Mouse (Mus musculus): ENCODE measurements around the gene Taz. TPM values are rescaled to one million over a fixed set of nuclear protein-coding genes. Genes with fewer than 3 reads are reported as not detected.
A peak's percentile ranks its signal among the peaks of the same experiment; 100 is the strongest.

The Taz gene
- total and polyA plus RNA-seq, 3 experiments, result 28.0 to 34.1 TPM; not detected in 1

DNA sequence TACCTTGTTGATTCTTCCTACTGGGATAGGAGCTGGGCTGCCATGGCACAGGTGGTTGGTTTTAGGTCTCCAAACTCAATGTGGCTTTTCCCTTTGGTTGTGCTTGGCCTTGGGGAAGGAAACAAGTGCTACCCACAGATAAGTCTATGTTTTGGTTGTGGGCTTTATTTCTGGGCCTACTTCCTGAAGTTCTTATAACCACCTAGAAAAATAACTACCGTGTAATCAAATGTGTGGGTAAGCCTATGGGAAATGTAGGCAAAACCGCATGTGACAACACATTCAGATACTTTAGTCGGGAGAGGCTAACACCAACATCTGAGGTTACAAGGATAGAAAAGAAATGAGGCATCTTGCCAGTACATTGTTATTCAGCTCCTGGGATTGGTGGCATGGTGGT, 24.0 kb upstream of the Taz start:
- H3K9ac ChIP-seq (ENCODE audit: control insufficient read depth, low read depth, low read length, poor library complexity, severe bottlenecking), result no peak overlapping the region
- no peaks in the 10 kb centered on the region for H3K27me3 ChIP-seq (ENCODE audit: control insufficient read depth in 1 of 2, insufficient read depth in 2 of 2, low read length in 2 of 2)
- H3K4me3 ChIP-seq (ENCODE audit: control insufficient read depth in 1 of 2, insufficient read depth in 1 of 2, low read depth in 2 of 2, low read length in 2 of 2), result no peak overlapping the region
- no peaks in the 10 kb centered on the region for H3K9me3 ChIP-seq (replicated peaks; ENCODE audit: insufficient read depth, low read length)
- peaks cover 0 to 12% of the 10 kb centered on the region in 2 experiments; a peak in 3 of 4 replicates for H3K36me3 ChIP-seq (ENCODE audit: control insufficient read depth in 1 of 2, insufficient read depth in 2 of 2, low read length in 2 of 2)
- no peak for DNase-seq (ENCODE audit: low read depth, low spot score)
- no peak overlapping the region for H3K27ac ChIP-seq (ENCODE audit: control insufficient read depth, low read depth, low read length)
- peaks cover 12% of the 10 kb centered on the region for H3K79me2 ChIP-seq (ENCODE audit: control insufficient read depth, insufficient read depth, low read length, poor library complexity)
- TF ChIP-seq TAL1 (IDR thresholded peaks at IDR 0.05; ENCODE audit: low read length) (peak; percentile 50), TBP (IDR thresholded peaks at IDR 0.05; ENCODE audit: low read depth, low read length) (no peak)
- H3K4me1 ChIP-seq (ENCODE audit: control insufficient read depth in 1 of 2, insufficient read depth in 2 of 2, low read length in 2 of 2), result peaks cover 0 to 5% of the 10 kb centered on the region in 2 experiments; a peak in 2 of 4 replicates

DNA sequence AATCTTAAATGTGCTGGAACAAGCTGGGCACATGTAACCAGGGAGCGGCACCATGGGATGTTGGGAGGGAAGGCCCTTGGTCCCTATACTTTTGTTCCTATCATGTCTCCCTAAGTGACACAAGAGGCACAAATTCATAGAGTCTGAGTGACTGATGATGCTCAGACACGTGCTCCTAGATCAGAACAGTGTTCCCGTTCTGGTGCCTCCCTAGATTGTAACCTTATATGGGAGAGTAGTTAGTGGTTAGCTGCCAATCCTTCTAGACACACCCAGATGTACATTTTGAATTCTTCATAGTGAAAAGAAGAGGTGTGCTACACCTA, 12.0 kb upstream of the Taz start:
- no peak for DNase-seq (ENCODE audit: low read depth, low spot score)
- Histone ChIP-seq H3K4me1 (ENCODE audit: control insufficient read depth in 1 of 2, insufficient read depth in 2 of 2, low read length in 2 of 2) (peaks cover 0 to 7% of the 10 kb centered on the region in 2 experiments; a peak in 3 of 4 replicates), H3K4me3 (ENCODE audit: control insufficient read depth in 1 of 2, insufficient read depth in 1 of 2, low read depth in 2 of 2, low read length in 2 of 2) (peak overlapping the region; percentile 42 to 49), H3K27me3 (ENCODE audit: control insufficient read depth in 1 of 2, insufficient read depth in 2 of 2, low read length in 2 of 2) (no peaks in the 10 kb centered on the region), H3K9ac (ENCODE audit: control insufficient read depth, low read depth, low read length, poor library complexity, severe bottlenecking) (peak overlapping the region; percentile 79), H3K27ac (ENCODE audit: control insufficient read depth, low read depth, low read length) (peak overlapping the region; percentile 96), H3K36me3 (ENCODE audit: control insufficient read depth in 1 of 2, insufficient read depth in 2 of 2, low read length in 2 of 2) (peaks cover 0 to 7% of the 10 kb centered on the region in 2 experiments; a peak in 1 of 4 replicates), H3K79me2 (ENCODE audit: control insufficient read depth, insufficient read depth, low read length, poor library complexity) (peaks cover 19% of the 10 kb centered on the region), H3K9me3 (replicated peaks; ENCODE audit: insufficient read depth, low read length) (no peaks in the 10 kb centered on the region)
- TF ChIP-seq BHLHE40 (IDR thresholded peaks at IDR 0.05; ENCODE audit: borderline replicate concordance, low read depth, low read length) (peak; percentile 21; the same call in 1 of the 2 replicates), MYB (IDR thresholded peaks at IDR 0.05; ENCODE audit: low read depth, low read length) (no peak), GABPA (IDR thresholded peaks at IDR 0.05; ENCODE audit: low read depth, low read length) (no peak), ELF1 (IDR thresholded peaks at IDR 0.05; ENCODE audit: low read depth, low read length) (no peak), JUND (IDR thresholded peaks at IDR 0.05; ENCODE audit: low read depth, low read length) (no peak), USF1 (IDR thresholded peaks at IDR 0.05; ENCODE audit: low read depth, low read length) (peak; percentile 40; the same call in 1 of the 2 replicates), NELFE (IDR thresholded peaks at IDR 0.05; ENCODE audit: low read depth, low read length) (no peak), ZNF384 (IDR thresholded peaks at IDR 0.05; ENCODE audit: low read depth, low read length) (no peak), SIN3A (IDR thresholded peaks at IDR 0.05; ENCODE audit: low read length) (no peak), CHD1 (IDR thresholded peaks at IDR 0.05; ENCODE audit: low read depth, low read length) (no peak), ZKSCAN1 (IDR thresholded peaks at IDR 0.05; ENCODE audit: low read depth, low read length) (no peak), POLR2AphosphoS2 (IDR thresholded peaks at IDR 0.05; ENCODE audit: low read length) (no peak), USF2 (IDR thresholded peaks at IDR 0.05; ENCODE audit: borderline replicate concordance in 1 of 2, insufficient read depth in 1 of 2, low read depth in 1 of 2, low read length in 2 of 2) (no peak), ZC3H11A (IDR thresholded peaks at IDR 0.05; ENCODE audit: low read depth, low read length) (no peak), NRF1 (IDR thresholded peaks at IDR 0.05; ENCODE audit: insufficient read depth, low read depth, low read length, poor library complexity, severe bottlenecking) (no peak), MAFK (IDR thresholded peaks at IDR 0.05; ENCODE audit: borderline replicate concordance, low read depth, low read length) (no peak), GATA1 (IDR thresholded peaks at IDR 0.05; ENCODE audit: low read depth, low read length) (no peak), SMC3 (IDR thresholded peaks at IDR 0.05; ENCODE audit: low read depth, low read length) (no peak), MAZ (IDR thresholded peaks at IDR 0.05; ENCODE audit: low read depth, low read length) (no peak), ZMIZ1 (IDR thresholded peaks at IDR 0.05; ENCODE audit: low read depth, low read length) (0 out of 2 replicates have a peak, but pooled peaks have one; percentile 52), HCFC1 (IDR thresholded peaks at IDR 0.05; ENCODE audit: low read depth, low read length) (no peak), UBTF (IDR thresholded peaks at IDR 0.05; ENCODE audit: borderline replicate concordance, insufficient read depth, low read depth, low read length) (no peak), MXI1 (IDR thresholded peaks at IDR 0.05; ENCODE audit: low read depth, low read length) (peak; percentile 81), EP300 (IDR thresholded peaks at IDR 0.05; ENCODE audit: low read depth in 1 of 2, low read length in 2 of 2) (no peak), E2F4 (IDR thresholded peaks at IDR 0.05; ENCODE audit: borderline replicate concordance, low read depth, low read length) (no peak), CHD2 (IDR thresholded peaks at IDR 0.05; ENCODE audit: low read length) (no peak), KAT2A (conservative IDR thresholded peaks at IDR 0.05; ENCODE audit: low read depth, low read length) (no peak), POLR2AphosphoS5 (IDR thresholded peaks at IDR 0.05; ENCODE audit: borderline replicate concordance, low read depth, low read length) (no peak), POLR2A (IDR thresholded peaks at IDR 0.05; ENCODE audit: control insufficient read depth in 1 of 2, insufficient read depth in 1 of 2, low read depth in 1 of 2, low read length in 2 of 2, poor library complexity in 1 of 2) (no peak), TCF12 (IDR thresholded peaks at IDR 0.05; ENCODE audit: low read depth, low read length) (no peak), ETS1 (IDR thresholded peaks at IDR 0.05; ENCODE audit: low read depth, low read length) (no peak)
